ENCODE assay signal across 8 mouse cellular contexts in genomic region chr7:88277858-88278627, GRCm38 (mm10). TPM values are rescaled to one million over a fixed set of nuclear protein-coding genes. Genes with fewer than 3 reads are reported as not detected.
DNase-seq lines count a peak whose midpoint lies in the region; ATAC-seq and TF ChIP-seq lines count a peak whose summit lies in the region.

Ctsc (plus strand) TSS chr7:88278085.

- DNase-seq in CD4-positive, CD25-positive, alpha-beta regulatory T cell, adult 2 months (ENCODE audit: low read depth, low spot score): peak; percentile 94
- peak; percentile 91 for DNase-seq in c-Kit-positive CD71-negative TER-119-negative erythroid progenitor cells, embryonic 14.5 days (ENCODE audit: low read depth)
- DNase-seq in kidney, postnatal 36 days: peak; percentile 74 to 83
- peak; percentile 55 to 68 (median 56) for DNase-seq in liver, embryonic 14.5 days (ENCODE audit: low read depth in 3 of 3, low spot score in 3 of 3)
- peak; percentile 77 for DNase-seq in neural tube, embryonic 10.5 days (ENCODE audit: extremely low spot score, low spot score)

- H3K36me3 ChIP-seq in forebrain, embryonic 12.5 days (replicated peaks): no peaks in the 10 kb centered on the region
- no peaks in the 10 kb centered on the region for H3K36me3 ChIP-seq in heart, embryonic 16.5 days (ENCODE audit: control insufficient read depth, insufficient read depth)
- H3K36me3 ChIP-seq in liver, embryonic 14.5 days (replicated peaks; ENCODE audit: control insufficient read depth, insufficient read depth, low read depth): no peaks in the 10 kb centered on the region
- H3K36me3 ChIP-seq in stomach, embryonic 16.5 days (ENCODE audit: control insufficient read depth, insufficient read depth, low read length): no peaks in the 10 kb centered on the region

- peak within 1 kb of the TSS; percentile 81 for H3K4me2 ChIP-seq in forebrain, embryonic 12.5 days
- peak within 1 kb of the TSS; percentile 95 for H3K4me2 ChIP-seq in heart, embryonic 16.5 days (ENCODE audit: low read depth, low read length)
- peak within 1 kb of the TSS; percentile 79 for H3K4me2 ChIP-seq in liver, embryonic 14.5 days (ENCODE audit: low read depth)
- peak within 1 kb of the TSS; percentile 81 for H3K4me2 ChIP-seq in stomach, embryonic 16.5 days (ENCODE audit: low read depth, low read length)

- H3K4me3 ChIP-seq in forebrain, embryonic 12.5 days (replicated peaks): peak within 1 kb of the TSS; percentile 46
- H3K4me3 ChIP-seq in heart, embryonic 16.5 days (ENCODE audit: low read length): peak within 1 kb of the TSS; percentile 77
- H3K4me3 ChIP-seq in liver, embryonic 14.5 days (ENCODE audit: insufficient read depth in 1 of 2, low read depth in 2 of 2, low read length in 2 of 2): peak within 1 kb of the TSS; percentile 49 to 58
- H3K4me3 ChIP-seq in stomach, embryonic 16.5 days (replicated peaks; ENCODE audit: low read length): peak within 1 kb of the TSS; percentile 66

- peak within 1 kb of the TSS; percentile 60 for H3K9ac ChIP-seq in forebrain, embryonic 12.5 days
- H3K9ac ChIP-seq in heart, embryonic 16.5 days (ENCODE audit: low read length): peak within 1 kb of the TSS; percentile 80
- peak within 1 kb of the TSS; percentile 48 for H3K9ac ChIP-seq in liver, embryonic 14.5 days (replicated peaks)
- H3K9ac ChIP-seq in stomach, embryonic 16.5 days (ENCODE audit: low read length): peak within 1 kb of the TSS; percentile 87

- WGBS in forebrain, embryonic 12.5 days: 2% methylated on average over 34 of the region's 34 CpGs
- WGBS in heart, embryonic 16.5 days: 1% methylated on average over 34 of the region's 34 CpGs
- 2% methylated on average over 34 of the region's 34 CpGs for WGBS in liver, embryonic 14.5 days (ENCODE audit: insufficient replicate concordance)
- 1% methylated on average over 34 of the region's 34 CpGs for WGBS in stomach, embryonic 16.5 days

- peak; percentile 38 for TF ChIP-seq CTCF in liver, embryonic 14.5 days (IDR thresholded peaks at IDR 0.05; ENCODE audit: low read depth)

- H3K27me3 ChIP-seq in forebrain, embryonic 12.5 days: no peaks in the 10 kb centered on the region
- no peaks in the 10 kb centered on the region for H3K27me3 ChIP-seq in heart, embryonic 16.5 days (ENCODE audit: control insufficient read depth, insufficient read depth, low read length)
- H3K27me3 ChIP-seq in liver, embryonic 14.5 days (ENCODE audit: control insufficient read depth, insufficient read depth, low read length): no peaks in the 10 kb centered on the region
- no peaks in the 10 kb centered on the region for H3K27me3 ChIP-seq in stomach, embryonic 16.5 days (ENCODE audit: control insufficient read depth, insufficient read depth, low read length)

- peak; percentile 92 for ATAC-seq in forebrain, embryonic 12.5 days (ENCODE audit: low FRiP score)
- peak; percentile 93 for ATAC-seq in heart, embryonic 16.5 days (replicated peaks; ENCODE audit: extremely low read depth, insufficient read depth, low FRiP score)
- peak; percentile 91 for ATAC-seq in liver, embryonic 14.5 days (ENCODE audit: insufficient read depth)
- peak; percentile 99 for ATAC-seq in stomach, embryonic 16.5 days (ENCODE audit: insufficient read depth, low FRiP score)

- H3K27ac ChIP-seq in forebrain, embryonic 12.5 days: no peak within 1 kb of the TSS
- H3K27ac ChIP-seq in heart, embryonic 16.5 days (ENCODE audit: low read length): peak within 1 kb of the TSS; percentile 62
- H3K27ac ChIP-seq in liver, embryonic 14.5 days: no peak within 1 kb of the TSS
- peak within 1 kb of the TSS; percentile 83 for H3K27ac ChIP-seq in stomach, embryonic 16.5 days (ENCODE audit: low read length)

- peaks cover 14% of the 10 kb centered on the region for H3K4me1 ChIP-seq in forebrain, embryonic 12.5 days
- peaks cover 7% of the 10 kb centered on the region for H3K4me1 ChIP-seq in heart, embryonic 16.5 days (ENCODE audit: control insufficient read depth, insufficient read depth, low read length)
- peaks cover 3 to 11% of the 10 kb centered on the region in 2 experiments; a peak in 3 of 4 replicates for H3K4me1 ChIP-seq in liver, embryonic 14.5 days (replicated peaks; ENCODE audit: control insufficient read depth in 2 of 2, insufficient read depth in 2 of 2, low read length in 1 of 2)
- H3K4me1 ChIP-seq in stomach, embryonic 16.5 days (ENCODE audit: control insufficient read depth, insufficient read depth, low read length): peaks cover 10% of the 10 kb centered on the region

- no peak for TF ChIP-seq EP300 in liver, embryonic 14.5 days (IDR thresholded peaks at IDR 0.05; ENCODE audit: low read depth)

- no peaks in the 10 kb centered on the region for H3K9me3 ChIP-seq in forebrain, embryonic 12.5 days
- H3K9me3 ChIP-seq in heart, embryonic 16.5 days (replicated peaks; ENCODE audit: control insufficient read depth, low read length): no peaks in the 10 kb centered on the region
- no peaks in the 10 kb centered on the region for H3K9me3 ChIP-seq in liver, embryonic 14.5 days (ENCODE audit: control insufficient read depth, low read length)
- H3K9me3 ChIP-seq in stomach, embryonic 16.5 days (replicated peaks; ENCODE audit: control insufficient read depth, low read length): no peaks in the 10 kb centered on the region

RNA-seq across cellular contexts. Expression of gene Ctsc, which starts in this region (rescaled TPM):
- 12.2 and 13.5 TPM in 2 replicates for polyA plus RNA-seq in forebrain, embryonic 12.5 days (2016; fragmentation: Nextera tagmentation; extraction: Ambion mirVana)
- polyA plus RNA-seq in heart, embryonic 16.5 days (2015; fragmentation: Nextera tagmentation; extraction: Ambion mirVana): 49.6 and 50.8 TPM in 2 replicates
- polyA plus RNA-seq in liver, embryonic 14.5 days (2012; rRNA removed): 9.7 and 14.5 TPM in 2 replicates
- 48.3 and 60.7 TPM in 2 replicates for polyA plus RNA-seq in liver, embryonic 14.5 days (2014; fragmentation: Nextera tagmentation; extraction: Ambion mirVana)
- polyA plus RNA-seq in stomach, embryonic 16.5 days (2015; fragmentation: Nextera tagmentation; extraction: Ambion mirVana): 141 and 144 TPM in 2 replicates

Comparison
In these comparisons a context has a peak if more than half of its experiments do, and no peak if none do; other contexts are left out.
1. H3K27ac ChIP-seq: peak in heart, embryonic 16.5 days (single experiment) and stomach, embryonic 16.5 days (single experiment); none in forebrain, embryonic 12.5 days (single experiment) and liver, embryonic 14.5 days (single experiment).
2. Peak in every context shown above with its lines, with median percentiles within 50 percentile points of each other: DNase-seq, ATAC-seq, H3K4me2 ChIP-seq, H3K4me3 ChIP-seq and H3K9ac ChIP-seq.